ENCODE assay signal across 16 mouse cellular contexts in the genomic region with DNA sequence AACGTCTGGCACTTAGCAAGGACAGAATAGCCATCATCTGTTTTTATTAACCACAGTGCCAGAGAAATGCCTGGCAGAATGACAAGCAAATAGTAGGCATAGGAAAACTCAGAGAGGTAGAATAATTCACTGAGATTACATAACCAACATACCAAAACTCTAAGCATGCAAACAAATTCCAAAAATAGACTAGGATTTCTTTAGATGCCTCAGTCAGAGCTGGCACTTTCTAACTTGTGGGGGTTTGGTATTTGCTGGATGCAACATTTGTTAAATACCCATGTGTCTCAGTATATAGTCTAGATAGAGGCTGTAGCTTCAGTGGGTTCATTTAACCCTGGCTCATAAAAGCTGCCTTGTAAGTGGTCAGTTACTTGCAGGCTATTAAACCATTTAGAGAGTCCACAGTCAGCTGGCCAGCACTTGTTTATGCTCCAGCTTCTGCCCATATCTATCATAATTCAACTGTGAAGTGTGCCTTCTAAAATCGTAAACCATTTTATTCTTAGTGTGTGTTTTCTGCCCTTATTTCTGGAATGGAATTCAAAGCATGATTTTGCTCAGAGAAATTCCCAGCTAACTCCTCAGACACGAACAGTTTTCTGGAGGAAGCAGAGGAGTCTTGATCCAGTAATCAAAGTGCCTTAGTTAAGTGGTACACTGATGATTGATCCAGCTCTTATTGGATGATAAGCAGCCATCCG.
DNase-seq lines count a peak whose midpoint lies in the region; ATAC-seq lines count a peak whose summit lies in the region.
"Had no signal": no experiment of that assay in that cellular context is flagged by ENCODE, and none has a peak within 500 bp of the region (broad histone marks: within the 10 kb centered on the region; RNA-seq: fewer than 3 reads in every experiment).

No protein-coding gene starts in this region.

- no peak overlapping the region for H3K4me3 ChIP-seq in liver, embryonic 12.5 days
- H3K4me3 ChIP-seq: heart, embryonic 12.5 days; liver, embryonic 13.5 days had no signal

- H3K4me1 ChIP-seq in liver, embryonic 12.5 days: no peaks in the 10 kb centered on the region
- H3K4me1 ChIP-seq: liver, embryonic 13.5 days had no signal

- H3K9me3 ChIP-seq in liver, embryonic 12.5 days (replicated peaks): no peaks in the 10 kb centered on the region
- H3K9me3 ChIP-seq: heart, embryonic 12.5 days; liver, embryonic 13.5 days had no signal

- ATAC-seq in liver, embryonic 12.5 days: no peak
- ATAC-seq: midbrain, embryonic 16.5 days had no signal

- no peaks in the 10 kb centered on the region for H3K27me3 ChIP-seq in liver, embryonic 12.5 days (replicated peaks)
- H3K27me3 ChIP-seq: heart, embryonic 12.5 days; liver, embryonic 13.5 days had no signal

- WGBS in liver, embryonic 12.5 days (ENCODE audit: insufficient replicate concordance): 39% methylated on average over 4 of the region's 4 CpGs

- H3K36me3 ChIP-seq in liver, embryonic 12.5 days: no peaks in the 10 kb centered on the region
- H3K36me3 ChIP-seq: heart, embryonic 12.5 days; liver, embryonic 13.5 days had no signal

- peak; percentile 18 for DNase-seq in cerebellum, adult 9-11 months
- no peak for DNase-seq in cerebellum, postnatal 4 days (ENCODE audit: low spot score in 2 of 2)
- peak; percentile 4 for DNase-seq in kidney, adult 9 months
- no peak for DNase-seq in kidney, postnatal 36 days
- DNase-seq in right cerebral cortex, adult 2 months (ENCODE audit: low spot score in 2 of 2): peak; percentile 46 to 66
- no peak for DNase-seq in right cerebral cortex, postnatal 14 days
- no peak for DNase-seq in urinary bladder, postnatal 25 days (ENCODE audit: low spot score)
- DNase-seq: adrenal gland, postnatal 14 days; B cell, adult 2 months; gastrocnemius, postnatal 10 days; kidney, postnatal 25 days; liver, embryonic 13.5 days had no signal

- H3K27ac ChIP-seq in liver, embryonic 12.5 days: no peak overlapping the region
- H3K27ac ChIP-seq: liver, embryonic 13.5 days; stomach, postnatal 0 days had no signal

- no peak overlapping the region for H3K4me2 ChIP-seq in liver, embryonic 12.5 days
- H3K4me2 ChIP-seq: heart, embryonic 12.5 days; liver, embryonic 13.5 days had no signal

- no peak overlapping the region for H3K9ac ChIP-seq in liver, embryonic 12.5 days
- H3K9ac ChIP-seq: heart, embryonic 12.5 days; liver, embryonic 13.5 days had no signal

Comparison
In these comparisons a context has a peak if more than half of its experiments do, and no peak if none do; other contexts are left out.
1. DNase-seq: peak in cerebellum, adult 9-11 months (single experiment), kidney, adult 9 months (single experiment) and right cerebral cortex, adult 2 months (2 of 2); none in cerebellum, postnatal 4 days (0 of 2), kidney, postnatal 36 days (0 of 2), right cerebral cortex, postnatal 14 days (single experiment) and urinary bladder, postnatal 25 days (single experiment).